Mouse (Mus musculus) lung, postnatal 0 days (tissue): ENCODE data around the gene Dock9. TPM values are rescaled to one million over a fixed set of nuclear protein-coding genes. Genes with fewer than 3 reads are reported as not detected.

ENCODE experiments used
- ATAC-seq: fragments of 200-750 bp; cut with Nextera tagmentation; 2 replicates; pipeline ENCODE4 v1.8.0; 2017; ENCODE audit warnings: moderate library complexity
- DNase-seq: peaks from one replicate; pipeline ENCODE4 v3.0.0-alpha.2; 2016; ENCODE audit warnings: low spot score
- H3K27ac ChIP-seq: fragments of 300-500 bp; sonication (generic); 2 replicates; pipeline ENCODE4 v1.5.1; 2014; ENCODE audit warnings: antibody characterized with exemption, mild to moderate bottlenecking, low read length, mixed read lengths
- H3K27me3 ChIP-seq: fragments of 300-500 bp; sonication (generic); replicated peaks from 2 replicates; pipeline ENCODE4 v1.6.1; 2014; ENCODE audit warnings: low read length, mixed read lengths; ENCODE audit not compliant: insufficient read depth
- H3K36me3 ChIP-seq: fragments of 300-500 bp; sonication (generic); 2 replicates; pipeline ENCODE4 v1.6.1; 2014; ENCODE audit warnings: low read length, mixed read lengths; ENCODE audit not compliant: insufficient read depth
- H3K4me1 ChIP-seq: fragments of 300-500 bp; sonication (generic); 2 replicates; pipeline ENCODE4 v1.6.1; 2014; ENCODE audit warnings: antibody characterized with exemption, low read depth, low read length, mixed read lengths; ENCODE audit not compliant: insufficient read depth
- H3K4me2 ChIP-seq: fragments of 300-500 bp; sonication (generic); replicated peaks from 2 replicates; pipeline ENCODE4 v1.6.1; 2014; ENCODE audit warnings: low read depth, mild to moderate bottlenecking, low read length, moderate library complexity, mixed read lengths
- H3K4me3 ChIP-seq: fragments of 300-500 bp; sonication (generic); 2 replicates; pipeline ENCODE4 v1.5.1; 2014; ENCODE audit warnings: low read depth, low read length
- H3K9ac ChIP-seq: fragments of 300-500 bp; sonication (generic); replicated peaks from 2 replicates; pipeline ENCODE4 v1.6.1; 2014; ENCODE audit warnings: low read depth, mild to moderate bottlenecking
- H3K9me3 ChIP-seq: fragments of 300-500 bp; sonication (generic); 2 replicates; pipeline ENCODE4 v1.6.1; 2016; ENCODE audit warnings: low read length, mixed read lengths
- CTCF ChIP-seq: IDR thresholded peaks from 2 replicates; pipeline ENCODE4 v1.5.1; 2016; ENCODE audit warnings: antibody characterized with exemption, mild to moderate bottlenecking
- EP300 ChIP-seq: IDR thresholded peaks from 2 replicates; pipeline ENCODE4 v1.6.1; 2016; ENCODE audit warnings: antibody characterized with exemption, mild to moderate bottlenecking, control low read depth
- WGBS: fragments of 180-500 bp; shearing (Covaris S2); extraction: QIAGEN DNeasy Blood & Tissue Kit; methylation state at CpG from one replicate; pipeline ENCODE4 v1.1.7; 2014; 5-methylcytosine and 5-hydroxymethylcytosine counted together
- polyA plus RNA-seq: library from polyadenylated mRNA; unstranded; fragments of >200 nt; fragmentation: Nextera tagmentation; extraction: Ambion mirVana; gene quantifications from 2 replicates; pipeline ENCODE4 v1.2.1, GENCODE M21; 2015

The Dock9 gene
- polyA plus RNA-seq, 1 experiment from 2014 or later: 19.8 TPM

- no peak overlapping the region for H3K9ac ChIP-seq
- WGBS: 57% methylated on average over 12 of the region's 12 CpGs
- no peaks in the 10 kb centered on the region for H3K36me3 ChIP-seq
- H3K4me3 ChIP-seq: no peak overlapping the region
- peak; percentile 73 for ATAC-seq
- peak; percentile 49 for DNase-seq
- TF ChIP-seq EP300 (no peak), CTCF (no peak)
- H3K4me1 ChIP-seq: no peaks in the 10 kb centered on the region
- no peaks in the 10 kb centered on the region for H3K27me3 ChIP-seq
- H3K9me3 ChIP-seq: no peaks in the 10 kb centered on the region
- no peak overlapping the region for H3K27ac ChIP-seq
- H3K4me2 ChIP-seq: no peak overlapping the region; the same call in 1 of the 2 replicates
Observed at GRCm38 (mm10) chr14:121786900-121787299, 10.7 kb downstream of the Dock9 start.

GRCm38 (mm10) chr14:121785394-121785793 lies 12.2 kb downstream of the Dock9 start:
- no peak for TF ChIP-seq EP300
- no peak for TF ChIP-seq CTCF
- H3K4me2 ChIP-seq: no peak overlapping the region
- H3K9ac ChIP-seq: no peak overlapping the region
- peaks cover 2% of the 10 kb centered on the region; the same call in 1 of the 2 replicates for H3K4me1 ChIP-seq
- H3K27me3 ChIP-seq: no peaks in the 10 kb centered on the region
- ATAC-seq: no peak
- H3K4me3 ChIP-seq: no peak overlapping the region
- no peak for DNase-seq
- no peaks in the 10 kb centered on the region for H3K36me3 ChIP-seq
- H3K9me3 ChIP-seq: no peaks in the 10 kb centered on the region
- no peak overlapping the region for H3K27ac ChIP-seq
- 67% methylated on average over 1 of the region's 1 CpGs for WGBS

GRCm38 (mm10) chr14:121780942-121781531 lies 16.6 kb downstream of the Dock9 start:
- Histone ChIP-seq H3K4me2 (no peak overlapping the region), H3K9me3 (no peaks in the 10 kb centered on the region), H3K27me3 (no peaks in the 10 kb centered on the region), H3K4me3 (no peak overlapping the region), H3K4me1 (peaks cover 18% of the 10 kb centered on the region; the same call in 1 of the 2 replicates), H3K9ac (no peak overlapping the region), H3K27ac (peak overlapping the region; percentile 84), H3K36me3 (no peaks in the 10 kb centered on the region)
- TF ChIP-seq EP300 (peak; percentile 89), CTCF (no peak)
- DNase-seq (peak; percentile 75), ATAC-seq (peak; percentile 78)
- WGBS: 21% methylated on average over 12 of the region's 12 CpGs

- Histone ChIP-seq H3K36me3 (no peaks in the 10 kb centered on the region), H3K9ac (no peak overlapping the region), H3K4me3 (no peak overlapping the region), H3K27me3 (no peaks in the 10 kb centered on the region), H3K27ac (peak overlapping the region; percentile 84), H3K9me3 (no peaks in the 10 kb centered on the region), H3K4me1 (peaks cover 18% of the 10 kb centered on the region; the same call in 1 of the 2 replicates), H3K4me2 (no peak overlapping the region)
- WGBS: 28% methylated on average over 11 of the region's 11 CpGs
- TF ChIP-seq CTCF (no peak), EP300 (no peak)
- DNase-seq: no peak
- ATAC-seq: no peak
Observed at GRCm38 (mm10) chr14:121780144-121780913, 17.3 kb downstream of the Dock9 start.

- Histone ChIP-seq H3K9ac (no peak overlapping the region), H3K9me3 (no peaks in the 10 kb centered on the region), H3K4me1 (peaks cover 18% of the 10 kb centered on the region; the same call in 1 of the 2 replicates), H3K27ac (peak overlapping the region; percentile 84), H3K4me3 (no peak overlapping the region), H3K36me3 (no peaks in the 10 kb centered on the region), H3K27me3 (no peaks in the 10 kb centered on the region), H3K4me2 (no peak overlapping the region)
- DNase-seq: no peak
- TF ChIP-seq EP300: no peak
- TF ChIP-seq CTCF: no peak
- 77% methylated on average over 3 of the region's 3 CpGs for WGBS
- ATAC-seq: no peak
Observed at GRCm38 (mm10) chr14:121779620-121780019, 18.0 kb downstream of the Dock9 start.

GRCm38 (mm10) chr14:121777279-121777831 lies 20.3 kb downstream of the Dock9 start:
- peaks cover 18% of the 10 kb centered on the region; the same call in 1 of the 2 replicates for H3K4me1 ChIP-seq
- H3K9me3 ChIP-seq: no peaks in the 10 kb centered on the region
- H3K27ac ChIP-seq: no peak overlapping the region
- ATAC-seq: peak; percentile 74
- H3K36me3 ChIP-seq: no peaks in the 10 kb centered on the region
- H3K9ac ChIP-seq: no peak overlapping the region
- H3K4me2 ChIP-seq: no peak overlapping the region
- H3K4me3 ChIP-seq: no peak overlapping the region
- 53% methylated on average over 4 of the region's 4 CpGs for WGBS
- peak; percentile 92 for DNase-seq
- TF ChIP-seq CTCF: no peak
- TF ChIP-seq EP300: peak; percentile 87
- H3K27me3 ChIP-seq: no peaks in the 10 kb centered on the region
